Mouse (Mus musculus) left cerebral cortex, adult 18-20 months (tissue): ENCODE results near the gene Cpm. TPM values are rescaled to one million over a fixed set of nuclear protein-coding genes. Genes with fewer than 3 reads are reported as not detected.

Source experiments
- DNase-seq, 2 experiments: peaks; one replicate each; pipeline ENCODE4 v3.0.0; 2021 to 2022; ENCODE audit warnings: low spot score in 2 of 2, mixed read lengths in 1 of 2
- total RNA-seq, 2 experiments: library from RNA; stranded (reverse); gene quantifications; 2 replicates each; pipeline ENCODE4 v1.2.3; 2021

Gene Cpm
- total RNA-seq, 2 experiments from 2014 or later = 4.2 TPM

- DNase-seq = no peak
These were observed 4.4 kb downstream of the Cpm start for GRCm38 (mm10) chr10:117633564-117634208.

- no peak for DNase-seq
These were observed 5.2 kb downstream of the Cpm start for GRCm38 (mm10) chr10:117634323-117635030.

- no peak for DNase-seq
These were observed 5.9 kb downstream of the Cpm start for GRCm38 (mm10) chr10:117635078-117635771.

- DNase-seq = no peak
These were observed 6.7 kb downstream of the Cpm start for GRCm38 (mm10) chr10:117635823-117636589.

- no peak for DNase-seq
These were observed 7.9 kb downstream of the Cpm start for GRCm38 (mm10) chr10:117637062-117637744.

GRCm38 (mm10) chr10:117637745-117638577, 8.7 kb downstream of the Cpm start:
- DNase-seq = no peak

- DNase-seq = no peak
These were observed 9.4 kb downstream of the Cpm start for GRCm38 (mm10) chr10:117638578-117639220.

GRCm38 (mm10) chr10:117639221-117639599, 9.9 kb downstream of the Cpm start:
- no peak for DNase-seq

- no peak for DNase-seq
These were observed 10.7 kb downstream of the Cpm start for GRCm38 (mm10) chr10:117639899-117640594.

- DNase-seq = no peak
These were observed 11.3 kb downstream of the Cpm start for GRCm38 (mm10) chr10:117640595-117641078.

GRCm38 (mm10) chr10:117641400-117642200, 12.3 kb downstream of the Cpm start:
- no peak for DNase-seq

GRCm38 (mm10) chr10:117642201-117642450, 12.8 kb downstream of the Cpm start:
- no peak for DNase-seq

GRCm38 (mm10) chr10:117642491-117643262, 13.4 kb downstream of the Cpm start:
- DNase-seq = no peak

- DNase-seq = no peak
These were observed 14.0 kb downstream of the Cpm start for GRCm38 (mm10) chr10:117643302-117643701.

- DNase-seq = no peak
These were observed 14.6 kb downstream of the Cpm start for GRCm38 (mm10) chr10:117643711-117644428.

GRCm38 (mm10) chr10:117644429-117644748, 15.1 kb downstream of the Cpm start:
- DNase-seq = no peak

GRCm38 (mm10) chr10:117644828-117645227, 15.5 kb downstream of the Cpm start:
- DNase-seq = no peak
